Mouse (Mus musculus): ENCODE data around the gene Zdhhc4. TPM values are rescaled to one million over a fixed set of nuclear protein-coding genes. Genes with fewer than 3 reads are reported as not detected.
A peak's percentile ranks its signal among the peaks of the same experiment; 100 is the strongest.

Gene Zdhhc4
- 10 to 100 TPM; 33.7 to 45.5 (median 37.9) TPM for total RNA-seq (2022)

DNA sequence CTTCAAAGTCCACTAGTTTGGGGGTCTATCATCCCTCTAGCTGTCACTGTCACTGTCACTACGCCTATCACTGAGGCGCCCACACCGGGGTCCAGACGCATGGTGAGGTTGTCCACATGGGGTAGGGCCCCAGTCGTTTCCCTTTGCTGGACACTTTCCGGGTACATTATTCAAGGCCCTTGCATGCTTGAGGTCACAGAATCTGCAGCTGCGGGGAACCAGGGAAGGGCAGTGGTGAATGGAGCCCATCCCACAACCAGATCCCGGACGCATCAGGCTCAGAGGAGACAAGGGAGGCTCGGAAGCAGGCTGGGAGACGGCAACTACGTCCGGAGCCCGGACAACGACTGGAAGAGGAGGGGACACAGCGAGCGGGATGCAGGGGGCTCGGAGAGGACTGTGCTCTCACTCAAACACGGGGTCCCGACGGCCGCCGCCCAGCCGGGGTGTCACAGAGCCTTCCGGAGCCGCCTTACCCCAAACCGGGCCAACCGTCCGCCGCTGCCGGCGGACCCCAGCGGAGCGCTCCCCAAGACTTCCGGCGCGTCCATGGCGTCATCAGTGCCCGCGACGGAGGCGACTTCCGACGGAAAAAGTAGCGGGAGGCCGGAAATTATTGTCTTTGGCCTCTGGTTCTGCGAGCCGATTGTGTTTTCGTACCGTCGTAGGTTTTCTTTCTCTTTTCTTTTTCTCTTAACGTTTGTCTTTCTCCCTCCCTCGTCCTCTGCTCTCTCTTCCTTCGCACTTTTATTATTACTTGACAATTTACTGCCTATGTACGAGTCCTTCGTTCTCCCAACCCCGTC, at the start of gene Zdhhc4:
Zdhhc4 (minus strand) TSS at position 567 of the 806 bp plus-strand sequence.
- DNase-seq (ENCODE audit: low spot score in 2 of 2): peak; percentile 62 to 64

DNA sequence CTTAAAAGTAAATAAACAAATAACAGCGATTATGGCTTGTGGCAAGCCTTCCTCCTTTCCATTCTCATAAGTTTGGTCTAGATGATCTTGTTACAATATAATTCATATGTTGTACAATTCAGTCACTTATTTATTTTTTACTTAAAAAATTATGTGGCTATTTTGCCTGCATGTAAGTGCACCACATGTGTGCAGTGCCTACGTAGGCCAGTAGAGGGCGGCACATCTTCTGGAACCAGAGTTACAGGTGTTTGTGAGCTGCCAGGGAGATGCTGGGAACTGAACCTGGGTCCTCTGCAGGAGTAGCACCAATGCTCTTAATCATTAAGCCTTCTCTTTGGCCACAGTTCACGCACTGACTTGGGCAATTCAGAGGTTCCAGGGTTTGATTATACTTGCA, 47.1 kb upstream of the Zdhhc4 start:
- DNase-seq (ENCODE audit: low spot score in 2 of 2): no peak

DNA sequence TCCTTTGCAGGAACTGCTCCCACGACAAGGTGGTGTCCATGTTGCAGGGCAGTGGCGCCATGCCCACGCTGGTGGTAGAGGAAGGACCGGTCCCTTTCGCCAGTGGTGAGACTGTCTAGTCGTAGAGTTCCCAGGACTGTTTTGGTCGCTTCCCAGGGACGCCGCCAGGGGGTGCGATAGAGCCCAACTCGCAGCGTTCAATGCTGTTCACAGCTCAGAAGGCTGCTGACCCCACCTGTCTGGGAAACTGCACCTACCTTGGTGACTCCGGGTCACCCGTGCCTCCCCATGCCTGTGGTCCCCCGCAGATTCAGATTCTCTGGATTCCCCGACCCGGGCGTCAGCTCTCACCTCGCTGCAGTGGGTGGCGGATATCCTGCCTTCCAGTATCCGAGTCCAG, 46.2 kb upstream of the Zdhhc4 start:
- DNase-seq (ENCODE audit: low spot score in 2 of 2): peak; percentile 31 to 32

DNA sequence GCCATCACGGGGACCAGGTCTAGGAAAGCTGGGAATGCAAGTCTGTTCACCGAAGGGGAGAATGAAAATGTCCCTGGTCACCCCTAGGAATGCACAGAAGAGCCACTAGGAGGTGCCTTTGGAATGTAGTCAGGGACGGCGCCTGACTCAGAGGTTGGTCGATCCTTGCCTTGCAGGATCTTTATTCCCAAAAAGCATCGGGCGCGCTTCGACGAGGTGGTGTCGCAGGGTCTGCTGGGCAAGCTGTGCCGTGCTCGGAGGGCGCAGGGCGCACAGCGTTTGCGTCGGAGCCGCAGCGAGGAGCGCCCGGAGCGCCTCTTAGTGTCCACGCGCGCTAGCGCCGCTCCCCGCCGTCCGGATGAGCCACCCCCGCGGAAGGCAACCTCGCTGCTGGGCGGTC, 43.8 kb upstream of the Zdhhc4 start:
- DNase-seq (ENCODE audit: low spot score in 2 of 2): no peak

DNA sequence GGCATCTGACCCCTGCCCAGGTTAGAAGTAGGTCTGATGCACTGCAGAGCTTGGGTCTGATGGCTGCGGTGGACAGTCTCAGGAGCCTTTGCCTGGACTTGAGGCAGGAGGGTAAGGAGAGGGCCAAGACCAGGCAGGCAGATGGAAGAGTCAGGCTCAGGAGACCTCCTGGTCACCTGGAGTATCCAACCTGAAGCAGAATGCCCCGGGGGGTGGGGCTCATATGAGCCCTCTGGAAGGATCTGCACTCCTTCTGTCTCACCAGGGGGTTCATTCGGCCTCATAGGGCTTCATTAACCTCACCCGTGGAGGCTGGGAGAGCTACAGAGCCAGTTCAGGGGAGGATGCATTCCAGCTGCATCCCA, 42.1 kb upstream of the Zdhhc4 start:
- DNase-seq (ENCODE audit: low spot score in 2 of 2): no peak

DNA sequence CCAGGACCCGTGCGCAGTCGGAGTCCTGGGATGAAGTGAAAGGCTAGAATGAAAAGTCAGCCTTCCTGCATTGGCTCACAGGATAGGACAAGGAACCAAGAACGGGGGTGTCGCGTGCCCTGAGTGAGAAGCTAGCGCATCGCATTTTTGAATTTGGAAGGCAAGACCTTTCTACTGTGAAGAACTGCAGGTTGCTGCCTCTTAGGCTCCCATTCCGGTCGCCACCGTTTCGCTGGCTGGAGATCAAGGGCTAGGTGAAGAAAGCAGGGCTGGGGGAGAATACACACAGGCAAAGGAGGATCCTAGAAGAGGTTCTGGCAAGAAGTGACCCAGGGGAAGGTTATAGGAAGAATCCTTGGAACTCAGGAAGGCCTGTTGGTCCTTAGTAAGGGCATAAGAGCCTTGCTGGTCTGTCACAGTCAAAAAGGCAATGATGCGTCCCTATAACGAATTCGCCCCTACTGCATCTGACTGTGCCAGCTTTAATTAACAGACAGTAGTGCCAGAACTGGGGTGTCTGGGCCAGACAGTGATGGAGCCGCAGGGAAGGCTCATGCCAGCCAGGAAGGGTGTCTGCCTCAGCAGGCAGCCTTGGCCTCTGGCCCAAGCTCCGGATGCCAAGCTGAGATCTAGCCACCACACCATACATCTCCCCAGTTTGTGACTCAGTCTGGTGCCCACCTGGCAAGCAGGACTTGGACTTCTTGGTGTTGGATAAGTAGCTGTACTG, 41.5 kb upstream of the Zdhhc4 start:
- DNase-seq (ENCODE audit: low spot score in 2 of 2): no peak

DNA sequence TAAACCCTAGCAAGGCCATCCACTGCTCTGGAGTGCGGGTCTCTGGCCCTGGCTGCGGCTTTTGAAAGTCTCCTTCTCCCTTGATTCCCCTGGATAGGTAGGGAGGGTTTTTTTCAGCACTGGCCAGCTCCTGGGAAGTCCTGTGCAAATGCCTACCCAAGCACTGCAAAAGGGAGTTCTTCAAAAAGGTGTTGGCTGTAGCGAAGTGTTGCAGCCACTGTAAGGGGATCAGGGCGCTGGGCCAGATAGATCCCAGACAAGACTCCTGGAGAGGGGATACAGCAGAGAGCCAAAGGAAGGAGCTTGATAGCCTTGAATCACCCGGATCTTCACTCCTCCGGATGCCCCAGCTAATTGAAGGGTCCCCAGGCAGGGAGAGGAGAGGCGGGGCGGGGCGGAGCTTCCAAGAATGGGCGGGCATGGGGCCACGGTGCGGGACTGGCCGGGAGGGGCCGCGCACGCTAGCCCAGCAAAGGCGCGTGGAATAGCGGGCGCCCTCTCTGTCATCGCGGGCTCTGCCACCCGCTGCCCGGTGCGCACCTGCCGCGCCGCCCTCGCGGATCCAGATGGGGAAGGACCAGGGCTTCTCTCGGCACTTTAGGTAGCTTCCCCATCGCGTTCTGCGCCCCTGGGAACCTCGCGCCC, 40.7 kb upstream of the Zdhhc4 start:
- DNase-seq (ENCODE audit: low spot score in 2 of 2): no peak

DNA sequence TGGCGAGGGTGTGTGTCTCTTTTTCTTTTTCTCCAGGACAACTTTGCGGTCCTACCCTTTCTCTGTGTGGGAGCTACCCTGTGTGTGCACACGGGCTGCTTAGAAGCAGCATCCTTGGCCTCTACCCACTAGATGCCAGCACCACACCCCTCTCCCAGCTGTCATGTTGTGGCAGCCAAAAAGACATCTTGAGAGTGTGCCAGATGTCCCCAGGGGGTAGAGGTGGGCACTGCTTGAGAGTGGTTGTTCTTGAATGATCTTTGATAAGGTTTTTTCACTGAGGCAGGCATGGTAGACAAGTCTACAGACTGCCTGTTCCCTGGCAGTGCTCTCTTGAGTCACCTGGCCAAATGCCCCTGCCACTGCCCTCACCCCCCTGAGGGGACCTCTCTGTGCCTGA, 38.9 kb upstream of the Zdhhc4 start:
- no peak for DNase-seq (ENCODE audit: low spot score in 2 of 2)

DNA sequence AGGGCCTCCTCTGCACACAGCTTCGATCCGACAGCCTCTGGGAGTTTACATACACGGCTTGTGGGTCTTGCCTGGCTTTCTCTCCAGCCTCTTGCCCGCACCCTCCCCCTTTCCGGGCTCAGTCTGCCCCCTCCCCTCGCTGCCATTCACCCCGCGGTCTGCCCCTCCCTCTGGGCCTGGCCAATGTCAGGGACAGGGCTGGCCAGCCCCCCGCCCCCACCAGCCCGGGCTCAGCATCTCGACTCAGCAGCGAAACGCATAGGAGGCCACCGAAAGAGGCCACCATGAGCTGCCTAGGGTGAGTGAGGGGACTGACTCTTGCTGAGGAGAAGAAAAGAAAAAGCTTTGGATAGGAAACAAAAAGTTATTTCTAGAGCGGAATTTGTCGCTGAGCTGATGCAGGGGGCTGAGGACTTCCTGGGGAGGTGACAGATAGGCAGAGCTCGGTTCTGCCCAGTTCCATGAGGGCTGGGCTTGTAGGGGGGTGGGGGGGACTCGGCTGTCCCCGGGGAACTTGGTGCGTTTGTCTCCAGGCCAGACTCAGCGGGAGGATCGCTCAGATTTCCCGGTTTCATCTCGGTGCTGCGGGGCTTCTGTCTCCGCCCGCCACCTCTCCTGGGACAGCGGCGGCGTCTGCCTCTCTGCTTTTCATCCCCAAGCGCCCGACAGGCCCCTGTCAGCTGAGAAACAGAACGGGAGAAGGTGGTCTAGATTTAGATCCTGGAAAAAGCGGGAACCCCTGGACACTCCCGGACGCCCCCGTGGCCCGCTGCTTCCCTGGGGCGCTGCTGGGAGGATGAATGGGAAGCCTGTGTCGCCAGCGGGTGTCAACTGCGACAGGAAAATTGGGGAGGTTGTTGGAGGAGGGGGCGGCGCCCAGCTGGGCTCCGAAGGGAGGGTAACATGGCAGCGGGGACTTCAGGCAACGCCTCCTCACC, 34.9 kb upstream of the Zdhhc4 start:
- no peak for DNase-seq (ENCODE audit: low spot score in 2 of 2)

DNA sequence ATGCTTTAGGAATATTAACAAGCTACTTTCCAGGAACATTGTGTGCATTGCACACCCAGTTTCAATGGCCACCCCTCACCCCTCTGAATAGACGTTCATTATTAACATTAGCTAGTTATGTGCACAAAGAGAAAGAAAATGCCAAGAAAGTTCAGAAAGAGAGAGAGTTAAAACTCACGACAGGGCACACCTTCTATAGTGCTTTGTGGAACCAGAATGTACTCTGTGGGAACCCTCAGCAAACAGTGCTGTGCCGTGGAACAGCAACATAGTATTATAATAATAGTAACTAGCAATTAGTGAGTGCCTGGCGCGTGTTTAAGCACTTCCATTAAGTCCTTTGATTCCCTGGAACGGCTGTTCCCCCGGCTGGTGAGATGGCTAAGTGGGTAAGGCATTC, 32.4 kb upstream of the Zdhhc4 start:
- DNase-seq (ENCODE audit: low spot score in 2 of 2): no peak

DNA sequence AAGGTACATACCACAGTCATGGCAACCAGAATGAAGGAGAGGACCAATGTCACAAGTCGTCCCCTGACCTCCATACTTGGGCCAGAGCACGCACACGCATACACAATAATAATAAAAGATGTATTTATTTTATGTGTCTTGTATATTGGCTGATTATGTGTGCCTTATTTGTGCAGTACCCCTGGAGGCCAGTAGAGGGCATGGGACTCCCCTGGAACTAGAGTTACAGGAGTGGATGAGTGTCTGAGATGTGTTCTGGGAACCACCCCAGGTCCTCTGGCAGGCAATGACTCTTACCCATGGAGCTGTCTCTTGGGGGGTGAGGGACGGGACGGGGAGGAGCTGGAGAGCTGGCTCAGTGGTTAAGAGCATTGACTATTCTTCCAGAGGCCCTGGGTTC, 30.9 kb upstream of the Zdhhc4 start:
- no peak for DNase-seq (ENCODE audit: low spot score in 2 of 2)

DNA sequence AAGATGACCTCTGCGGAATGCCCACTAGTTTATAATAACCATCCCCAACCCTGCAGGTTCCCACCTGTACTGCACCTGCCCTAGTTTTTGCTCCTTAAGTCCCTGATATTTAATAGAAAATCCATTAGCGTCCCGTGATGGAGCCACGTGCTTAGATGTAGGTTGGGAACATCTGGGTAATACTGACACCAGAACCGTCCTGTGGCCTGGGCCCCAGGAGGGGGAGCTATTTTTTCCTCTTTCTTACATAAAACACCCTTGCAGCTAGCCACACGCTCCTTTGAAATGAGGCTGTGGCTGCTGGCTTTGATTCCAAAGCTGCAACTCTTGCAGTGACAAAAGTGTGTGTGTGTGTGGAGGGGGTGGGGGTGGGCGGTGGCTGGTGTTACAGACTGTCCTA, 30.2 kb upstream of the Zdhhc4 start:
- DNase-seq (ENCODE audit: low spot score in 2 of 2): no peak

DNA sequence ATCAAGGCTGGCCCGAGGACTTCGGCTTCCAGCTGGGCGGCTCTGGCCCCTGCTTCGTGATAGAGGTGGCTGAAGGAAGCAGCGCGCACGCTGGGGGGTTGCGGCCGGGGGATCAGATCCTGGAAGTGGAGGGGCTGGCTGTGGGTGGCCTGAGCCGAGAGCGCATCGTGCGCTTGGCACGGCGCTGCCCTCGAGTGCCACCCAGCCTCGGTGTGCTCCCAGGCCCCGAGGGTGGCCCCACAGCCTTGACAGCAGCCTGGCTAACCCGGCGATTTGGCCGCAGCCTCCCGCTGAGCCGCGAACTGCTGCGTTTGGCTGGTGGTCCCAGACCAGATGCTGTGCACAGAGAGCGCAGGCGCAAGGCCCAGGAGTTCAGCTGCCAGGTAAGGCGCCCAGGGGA, 28.5 kb upstream of the Zdhhc4 start:
- DNase-seq (ENCODE audit: low spot score in 2 of 2): no peak

DNA sequence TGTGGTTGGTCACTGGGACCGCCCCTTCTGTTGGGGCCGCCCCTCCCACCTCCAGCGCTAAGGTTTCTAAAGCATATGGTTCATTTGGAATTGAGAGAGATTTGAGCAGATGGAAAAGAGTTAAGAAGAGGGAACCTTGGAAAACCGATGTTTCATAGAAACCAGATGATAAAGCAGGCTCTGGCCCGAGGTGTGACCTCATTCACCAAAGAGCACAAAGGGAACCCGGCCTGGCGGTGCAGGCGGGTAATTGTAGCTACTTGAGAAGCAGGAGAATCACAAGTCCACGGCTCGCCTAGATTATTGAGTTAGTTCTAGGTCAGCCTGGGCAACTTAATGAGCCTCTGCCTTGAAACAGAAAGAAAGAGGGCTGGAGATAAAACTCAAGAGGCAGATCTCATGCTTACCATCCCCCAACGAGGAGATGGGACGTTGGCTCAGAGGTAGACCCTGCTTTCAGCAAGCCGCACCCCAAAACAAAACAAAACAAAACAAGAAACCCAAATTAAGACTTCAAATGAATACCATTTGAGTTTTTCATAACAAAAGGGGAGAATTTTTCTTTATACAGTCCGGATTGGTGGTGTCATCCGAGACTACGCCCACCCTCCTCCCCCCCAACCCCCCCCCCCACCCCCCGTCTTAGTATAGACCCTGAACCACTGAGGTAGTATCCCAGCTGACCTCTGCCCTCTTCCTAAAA, 27.8 kb upstream of the Zdhhc4 start, which contains the start of gene Grid2ip:
Grid2ip (plus strand) TSS at position 653 of the 703 bp plus-strand sequence.
- no peak for DNase-seq (ENCODE audit: low spot score in 2 of 2)

DNA sequence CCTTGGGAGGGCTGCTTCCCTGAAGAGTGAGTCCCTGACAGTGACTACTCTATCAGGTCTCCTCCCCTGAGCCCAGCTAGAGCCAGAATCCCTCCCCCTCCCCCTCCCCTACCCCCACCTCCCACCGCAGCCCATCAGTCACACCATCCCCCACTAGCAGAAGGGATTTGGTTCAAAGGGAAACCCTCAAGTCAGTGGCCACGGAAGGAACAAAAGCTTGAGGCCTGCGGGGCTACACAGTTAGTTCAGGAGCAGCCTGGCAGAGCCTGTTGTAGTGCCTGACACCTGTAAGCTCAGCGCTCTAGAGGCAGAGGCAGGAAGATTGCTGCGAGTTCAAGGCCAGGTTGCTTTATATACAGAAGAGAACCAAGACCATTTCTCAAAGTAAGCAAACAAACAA, 27.0 kb upstream of the Zdhhc4 start:
- DNase-seq (ENCODE audit: low spot score in 2 of 2): no peak

DNA sequence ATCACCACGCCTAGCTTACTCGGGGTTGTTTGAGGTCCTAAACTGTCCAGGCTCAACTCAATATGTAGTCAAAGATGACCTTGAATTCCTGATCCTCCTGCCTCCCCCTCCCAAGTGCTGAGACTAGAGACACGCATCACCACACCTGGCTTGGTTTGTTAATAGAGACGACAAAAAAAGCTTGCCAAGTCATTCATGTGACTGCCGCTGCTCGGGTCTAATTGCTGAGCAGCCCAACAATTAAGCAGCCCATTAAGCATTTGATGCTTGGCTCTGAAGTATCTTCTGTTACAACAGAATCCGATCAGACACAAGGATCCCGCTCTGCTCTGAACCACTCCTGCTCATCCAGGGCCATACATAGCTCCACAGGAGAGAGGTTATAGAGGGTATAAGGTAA, 17.3 kb upstream of the Zdhhc4 start:
- DNase-seq (ENCODE audit: low spot score in 2 of 2): no peak

DNA sequence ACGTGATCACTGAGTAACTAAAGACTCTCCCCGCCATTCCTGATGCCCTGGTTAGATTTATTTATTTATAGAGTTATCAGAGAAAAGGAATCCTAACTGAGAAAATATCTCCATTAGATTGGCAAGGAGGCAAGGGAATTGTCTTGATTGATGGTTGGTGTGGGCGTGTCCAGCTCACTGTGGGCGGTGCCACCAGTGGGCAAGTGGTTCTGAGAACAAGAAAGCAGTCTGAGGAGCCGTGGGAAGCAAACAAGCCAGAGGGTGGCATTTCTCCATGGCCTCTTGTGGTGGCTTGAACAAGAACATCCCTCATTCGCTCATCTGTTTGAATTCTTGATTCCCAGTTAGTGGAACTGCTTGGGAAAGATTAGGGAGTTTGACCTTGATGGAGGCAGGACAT, 10.5 kb upstream of the Zdhhc4 start:
- DNase-seq (ENCODE audit: low spot score in 2 of 2): no peak

DNA sequence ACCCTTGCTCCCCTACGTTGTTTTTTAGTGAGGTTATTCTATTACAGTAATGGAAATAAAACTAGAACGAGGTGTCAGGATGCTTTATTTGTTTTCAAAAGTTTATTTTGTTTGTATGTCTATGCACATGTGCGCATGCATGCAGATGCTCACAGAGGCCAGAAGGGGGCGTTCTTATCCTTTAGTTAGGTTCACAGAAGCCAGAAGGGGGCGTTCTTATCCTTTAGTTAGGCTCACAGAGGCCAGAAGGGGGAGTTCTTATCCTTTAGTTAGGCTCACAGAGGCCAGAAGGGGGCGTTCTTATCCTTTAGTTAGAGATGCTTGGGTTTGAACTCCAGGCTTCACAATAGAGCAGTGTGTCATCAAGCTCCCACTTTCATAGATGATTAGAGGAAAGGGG, 7.5 kb upstream of the Zdhhc4 start:
- DNase-seq (ENCODE audit: low spot score in 2 of 2): no peak

DNA sequence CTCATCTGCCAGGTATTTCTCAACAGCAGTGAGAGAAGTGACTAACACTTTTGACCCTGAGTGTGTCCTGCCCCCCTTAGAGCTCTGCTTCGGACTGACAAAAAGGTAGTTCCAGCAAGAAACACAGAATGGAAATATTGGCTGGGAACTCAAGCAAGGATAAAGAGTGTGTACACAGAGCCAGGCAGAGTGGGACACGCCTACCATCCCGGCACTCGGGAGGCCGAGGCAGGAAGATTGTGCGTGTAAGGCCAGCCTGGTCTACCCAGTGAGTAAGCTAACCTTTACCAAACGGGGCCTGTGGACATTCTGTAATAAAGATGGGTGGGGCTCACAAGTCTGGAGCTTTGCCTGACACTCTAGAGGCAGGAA, 6.0 kb upstream of the Zdhhc4 start:
- DNase-seq (ENCODE audit: low spot score in 2 of 2): no peak

DNA sequence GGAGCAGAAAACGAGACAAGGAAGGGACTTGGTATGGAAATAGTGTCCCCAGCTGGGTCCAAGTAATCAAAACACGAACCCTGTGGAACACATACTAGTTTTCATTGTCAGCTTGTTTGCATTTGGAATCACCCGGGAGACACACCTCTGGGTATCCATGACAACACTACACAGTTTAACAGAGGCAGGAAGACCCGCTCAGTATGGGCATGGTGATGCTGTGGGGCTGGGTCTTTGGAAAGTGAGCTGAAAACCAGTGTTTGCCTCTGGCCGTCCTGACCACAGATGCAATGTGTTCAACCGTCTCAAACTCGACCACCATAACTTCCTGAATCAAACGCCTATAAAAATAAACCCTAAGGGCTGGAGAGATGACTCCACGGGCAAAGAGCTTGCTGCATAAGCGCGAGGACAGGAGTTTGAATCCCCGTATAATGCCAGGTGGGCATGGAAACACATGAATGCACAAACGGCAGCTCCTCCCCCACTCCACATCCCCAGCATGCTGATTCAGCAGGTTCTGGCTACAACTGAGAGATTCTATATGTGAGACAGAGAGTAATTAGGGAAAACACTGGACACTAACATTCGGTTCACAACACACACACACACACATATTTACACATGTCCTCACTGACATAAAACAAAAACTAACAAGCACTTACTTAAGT, 5.5 kb upstream of the Zdhhc4 start:
- DNase-seq (ENCODE audit: low spot score in 2 of 2): no peak

All from gastrocnemius, adult 8-10 months (tissue).